Mouse (Mus musculus): ENCODE measurements around the gene Npsr1.

DNA sequence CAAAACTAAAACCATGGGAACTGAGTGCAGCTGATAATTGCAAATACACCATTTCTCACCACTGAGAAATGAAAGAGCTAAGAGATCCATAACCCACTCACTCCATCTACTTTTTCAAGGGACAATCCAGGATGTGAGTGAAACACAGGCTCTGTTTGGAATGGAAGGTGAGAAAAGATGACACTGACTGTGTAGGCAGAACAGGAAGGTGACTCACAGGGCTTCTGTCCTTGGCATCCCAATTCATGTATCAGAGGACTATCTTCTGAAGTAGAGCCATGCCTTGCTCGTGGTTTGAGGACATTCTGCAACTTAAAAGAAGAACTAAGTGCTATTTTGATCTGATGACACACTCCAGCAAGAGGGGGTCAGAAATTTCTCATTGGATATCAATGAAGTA, 119.9 kb downstream of the Npsr1 start:
- TF ChIP-seq CTCF (IDR thresholded peaks at IDR 0.05; ENCODE audit: low read depth, low read length) = no peak
- no peak for TF ChIP-seq POLR2A (IDR thresholded peaks at IDR 0.05; ENCODE audit: extremely low read depth, insufficient read depth, low read length)

Data from liver, adult 2 months (tissue).